Mouse (Mus musculus) urinary bladder, postnatal 25 days (tissue): Measurements from ENCODE around the gene Dbn1.
A peak's percentile ranks its signal among the peaks of the same experiment; 100 is the strongest.

Experiments used
- DNase-seq: peaks from one replicate; pipeline ENCODE4 v3.0.0; 2022; ENCODE audit warnings: low spot score

Dbn1 gene

DNA sequence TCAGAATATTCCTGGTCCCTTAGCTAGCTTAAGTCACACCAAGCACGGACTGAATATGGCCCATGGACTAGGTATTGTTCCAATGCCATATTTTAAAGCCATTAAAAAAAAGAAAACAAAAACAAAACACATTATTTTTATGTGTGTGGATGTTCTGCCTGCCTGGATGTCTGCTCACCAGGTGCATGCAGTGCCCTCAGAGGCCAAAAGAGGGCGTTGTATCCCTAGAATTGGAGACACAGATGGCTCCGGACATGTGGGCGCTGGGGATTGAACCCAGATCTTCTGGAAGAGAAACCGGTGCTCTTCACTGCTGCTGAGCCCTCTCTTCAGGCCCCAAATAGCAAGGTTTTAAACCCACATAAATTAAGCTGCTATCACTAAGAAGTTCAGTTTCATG, 9.9 kb downstream of the Dbn1 start:
- no peak for DNase-seq

DNA sequence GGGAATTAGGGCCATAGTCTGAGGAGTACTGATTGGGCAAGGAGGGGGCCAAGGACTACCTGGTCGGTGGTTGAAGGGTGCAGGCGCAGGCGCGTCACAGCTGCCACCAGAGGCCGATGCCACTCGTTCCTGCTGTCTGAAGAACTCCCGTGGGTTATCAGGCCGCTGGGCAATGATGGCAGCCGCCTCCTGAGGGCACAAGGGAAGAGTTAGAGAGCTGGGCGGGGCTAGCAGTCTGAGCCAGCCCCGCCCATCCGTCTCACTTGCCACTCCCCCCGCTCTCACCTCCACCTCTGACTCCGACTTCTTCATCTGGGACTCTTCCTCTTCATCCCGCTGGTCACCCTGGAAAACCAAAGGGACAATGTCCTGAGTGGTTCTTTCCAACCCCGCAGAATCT, 10.4 kb downstream of the Dbn1 start:
- no peak for DNase-seq

DNA sequence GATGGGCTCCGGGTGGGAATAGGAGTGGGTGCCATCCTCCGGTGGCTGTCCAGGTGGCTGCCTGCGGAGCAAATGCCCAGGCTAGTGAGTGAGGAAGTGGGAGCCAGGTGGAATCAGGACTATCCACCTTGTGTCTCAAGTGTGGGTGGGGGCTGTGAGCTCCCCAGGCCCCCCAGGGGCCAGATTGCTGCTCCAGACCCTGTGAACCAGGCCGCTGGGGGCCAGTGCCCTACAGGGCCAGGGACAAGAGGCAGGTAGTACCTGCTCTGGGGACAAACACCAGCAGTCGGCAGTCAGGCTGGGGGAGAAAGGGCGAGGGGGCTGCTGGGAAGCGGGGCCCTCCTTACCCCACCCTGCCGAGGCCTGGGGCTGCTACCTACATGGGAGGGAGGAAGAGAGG, 11.7 kb downstream of the Dbn1 start:
- no peak for DNase-seq

DNA sequence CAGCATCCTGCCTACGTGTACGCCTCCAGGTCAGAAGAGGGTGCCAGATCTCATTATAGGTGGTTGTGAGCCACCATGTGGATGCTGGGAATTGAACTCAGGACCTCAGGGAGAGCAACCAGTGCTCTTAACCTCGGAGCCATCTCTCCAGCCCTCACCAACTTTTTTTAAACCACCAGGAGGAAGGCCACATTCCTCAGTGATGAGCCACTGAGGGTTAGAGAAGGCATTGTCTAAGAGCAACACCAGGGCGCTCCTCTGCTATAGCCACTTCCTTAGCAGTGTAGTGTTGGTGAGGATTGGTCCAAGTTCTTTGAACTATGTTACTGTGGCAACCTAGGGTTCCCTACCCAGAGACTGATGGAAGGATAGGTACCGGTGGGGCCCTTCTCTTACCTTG, 12.2 kb downstream of the Dbn1 start:
- no peak for DNase-seq

DNA sequence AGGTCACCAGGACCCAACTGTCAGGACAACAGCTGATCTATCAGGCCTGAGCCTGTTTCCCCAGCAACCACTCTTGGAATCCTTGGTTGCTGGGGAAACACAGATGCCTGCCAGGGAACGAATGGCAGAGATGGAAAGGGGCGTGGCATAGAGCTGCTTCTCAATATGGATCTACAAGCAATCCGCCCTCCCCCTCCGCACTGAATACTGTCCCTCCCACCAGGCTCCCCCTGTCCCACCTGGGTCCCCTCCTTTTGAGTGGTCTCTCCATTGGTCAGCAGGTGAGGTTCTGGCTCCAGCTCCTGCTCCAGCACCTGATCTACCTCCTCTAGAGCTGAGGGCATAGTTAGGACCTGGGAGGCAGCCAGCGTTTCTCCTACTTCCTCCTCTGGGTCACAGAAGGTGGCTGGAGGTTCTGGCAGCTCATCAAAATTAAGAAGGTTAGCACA, 13.3 kb downstream of the Dbn1 start:
- DNase-seq: no peak

DNA sequence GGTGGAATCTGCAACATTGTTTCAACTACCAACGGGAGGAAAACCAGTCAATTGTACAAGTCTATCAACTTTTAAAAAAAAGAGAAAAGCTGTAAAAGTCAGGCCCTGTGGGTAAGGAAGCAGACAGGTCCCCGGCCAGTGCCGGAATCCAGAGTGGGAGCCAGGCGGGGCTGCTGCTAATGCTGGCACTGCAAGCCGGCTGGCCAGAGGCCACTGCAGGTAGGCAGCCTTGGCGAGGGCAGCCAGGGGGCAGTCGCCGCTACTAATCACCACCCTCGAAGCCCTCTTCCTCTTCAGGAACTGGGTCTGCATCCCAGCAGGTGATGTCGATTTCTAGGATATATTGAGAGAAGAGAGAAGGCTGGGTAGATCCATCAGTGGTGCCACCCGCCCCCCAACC, 13.9 kb downstream of the Dbn1 start:
- DNase-seq: no peak

DNA sequence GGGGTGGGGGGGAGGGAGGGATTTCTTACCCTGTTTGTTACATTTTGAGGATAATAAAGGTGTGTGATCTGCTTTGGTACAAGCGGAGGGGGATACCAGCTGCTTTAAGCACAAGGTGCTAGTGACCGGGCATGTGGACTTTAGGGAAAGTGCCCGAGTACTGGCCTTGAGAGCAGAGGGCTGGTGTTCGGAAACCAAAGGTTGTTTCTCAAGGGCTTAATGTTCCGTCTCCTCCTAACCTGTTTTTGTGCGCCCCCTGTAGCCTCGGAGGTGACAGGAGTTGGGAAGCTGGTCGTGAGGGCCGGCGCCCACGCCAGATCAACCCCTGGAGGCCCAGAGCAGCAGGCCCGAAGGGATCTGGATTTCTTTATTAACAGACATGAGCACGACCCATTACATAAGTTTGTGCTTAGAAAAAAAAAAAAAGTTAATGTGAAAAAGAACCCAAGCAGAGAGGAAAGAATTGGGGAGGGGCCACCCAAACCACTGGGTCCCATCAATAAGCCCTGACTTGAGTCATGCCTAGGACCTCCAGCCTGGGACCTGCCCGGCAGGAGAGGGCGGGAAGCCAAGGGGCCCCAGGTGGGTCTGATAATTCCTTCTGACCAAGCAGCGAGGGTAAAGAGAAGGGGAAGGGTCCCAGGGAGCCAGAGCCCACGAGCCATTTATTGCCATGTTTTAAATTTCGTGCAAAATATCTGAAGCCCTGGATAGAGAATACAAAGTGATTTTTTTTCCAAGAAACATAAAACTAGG, 14.7 kb downstream of the Dbn1 start:
- DNase-seq: no peak

DNA sequence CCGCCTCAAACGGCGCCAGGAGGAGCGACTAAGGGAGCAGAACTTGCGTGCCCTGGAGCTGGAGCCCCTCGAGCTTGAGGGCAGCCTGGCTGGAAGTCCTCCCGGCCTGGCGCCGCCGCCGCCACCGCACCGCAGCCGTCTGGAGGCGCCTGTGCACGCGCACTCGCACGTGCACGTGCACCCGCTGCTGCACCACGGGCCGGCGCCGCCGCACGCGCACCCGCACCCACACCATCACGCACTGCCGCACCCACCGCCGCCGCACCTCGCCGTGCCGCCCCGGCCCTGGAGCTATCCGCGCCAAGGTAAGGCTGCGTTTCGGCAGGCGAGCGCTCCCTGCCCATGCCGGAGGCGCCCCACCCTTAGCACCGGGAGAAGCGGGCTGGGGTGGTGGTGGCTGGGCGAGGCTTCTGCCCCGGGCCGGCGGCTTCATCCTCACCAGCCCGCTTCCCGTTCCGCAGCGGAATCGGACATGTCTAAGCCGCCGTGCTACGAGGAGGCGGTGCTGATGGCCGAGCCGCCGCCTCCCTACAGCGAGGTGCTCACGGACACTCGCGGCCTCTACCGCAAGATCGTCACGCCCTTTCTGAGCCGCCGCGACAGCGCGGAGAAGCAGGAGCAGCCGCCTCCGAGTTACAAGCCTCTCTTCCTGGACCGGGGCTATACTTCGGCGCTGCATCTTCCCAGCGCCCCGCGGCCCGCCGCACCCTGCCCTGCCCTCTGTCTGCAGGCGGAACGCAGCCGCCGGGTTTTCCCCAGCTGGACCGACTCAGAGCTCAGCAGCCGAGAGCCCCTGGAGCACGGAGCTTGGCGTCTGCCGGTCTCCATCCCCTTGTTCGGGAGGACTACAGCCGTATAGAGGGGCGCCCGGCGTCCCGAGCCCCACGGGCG, 15.5 kb downstream of the Dbn1 start:
- peak; percentile 42 for DNase-seq

DNA sequence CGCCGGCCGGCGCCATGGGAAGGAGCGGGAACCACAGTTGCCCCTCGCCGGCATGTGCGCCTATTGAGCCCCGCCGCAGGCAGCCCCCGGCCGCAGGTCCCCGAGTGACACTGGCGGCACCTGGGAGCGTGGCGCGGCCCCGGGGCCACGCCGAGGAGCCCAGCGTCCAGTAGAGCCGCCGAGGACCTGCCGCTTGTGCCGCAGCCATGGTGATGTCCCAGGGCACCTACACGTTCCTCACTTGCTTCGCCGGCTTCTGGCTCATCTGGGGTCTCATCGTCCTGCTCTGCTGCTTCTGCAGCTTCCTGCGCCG, 16.1 kb downstream of the Dbn1 start:
- DNase-seq: no peak

DNA sequence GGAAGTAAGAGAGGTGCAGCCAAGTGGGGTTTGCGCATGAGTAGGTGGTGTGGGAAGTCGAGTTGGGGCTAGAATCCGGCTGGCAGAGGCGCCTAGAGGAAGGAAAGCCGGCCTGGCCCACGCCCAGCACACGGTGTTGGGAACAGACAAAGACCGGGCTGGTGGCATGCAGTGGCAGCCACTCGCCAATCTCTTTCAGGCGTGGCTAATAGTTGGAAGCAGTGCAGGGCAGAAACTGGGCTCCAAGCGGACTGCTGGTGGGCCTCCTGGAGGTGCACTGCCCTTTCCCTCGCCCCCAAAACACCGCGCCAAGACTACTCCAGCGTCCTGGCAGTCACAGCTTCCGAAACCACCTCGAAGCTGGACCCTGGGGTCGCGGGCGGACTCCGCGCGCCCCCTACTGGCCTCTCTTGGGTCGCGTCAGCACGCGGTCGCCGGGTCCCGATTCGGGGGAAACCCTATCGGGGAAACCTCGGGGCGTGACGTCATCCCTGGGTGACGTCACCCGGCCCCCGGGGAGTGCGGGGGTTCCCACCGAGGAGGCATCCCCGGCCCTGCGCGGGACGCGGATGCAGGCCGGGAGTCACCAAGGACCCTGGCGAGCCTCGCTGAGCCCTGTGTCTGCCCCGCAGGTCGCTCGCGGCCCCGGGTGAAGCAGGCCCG, 16.6 kb downstream of the Dbn1 start:
- peak; percentile 78 for DNase-seq

DNA sequence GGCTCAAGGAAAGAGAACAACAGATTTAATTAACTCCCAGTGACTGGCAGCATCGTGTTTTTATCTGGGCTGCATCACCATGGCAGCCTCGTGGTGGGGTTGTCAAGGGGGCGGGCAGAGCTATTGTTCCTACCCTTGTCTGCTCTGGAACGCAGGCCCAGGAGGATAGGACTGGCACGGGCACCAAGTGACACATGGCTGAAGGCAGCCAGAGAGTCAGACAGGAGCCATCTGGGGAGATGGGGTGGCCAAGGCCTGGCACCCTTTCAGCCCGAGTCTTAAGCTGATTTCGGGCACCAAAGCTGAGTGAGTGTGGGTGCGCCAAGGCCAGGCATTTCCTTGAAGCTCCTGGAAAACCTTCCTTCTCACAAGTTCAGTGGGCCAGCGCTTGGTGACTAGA, 17.5 kb downstream of the Dbn1 start:
- DNase-seq: no peak

DNA sequence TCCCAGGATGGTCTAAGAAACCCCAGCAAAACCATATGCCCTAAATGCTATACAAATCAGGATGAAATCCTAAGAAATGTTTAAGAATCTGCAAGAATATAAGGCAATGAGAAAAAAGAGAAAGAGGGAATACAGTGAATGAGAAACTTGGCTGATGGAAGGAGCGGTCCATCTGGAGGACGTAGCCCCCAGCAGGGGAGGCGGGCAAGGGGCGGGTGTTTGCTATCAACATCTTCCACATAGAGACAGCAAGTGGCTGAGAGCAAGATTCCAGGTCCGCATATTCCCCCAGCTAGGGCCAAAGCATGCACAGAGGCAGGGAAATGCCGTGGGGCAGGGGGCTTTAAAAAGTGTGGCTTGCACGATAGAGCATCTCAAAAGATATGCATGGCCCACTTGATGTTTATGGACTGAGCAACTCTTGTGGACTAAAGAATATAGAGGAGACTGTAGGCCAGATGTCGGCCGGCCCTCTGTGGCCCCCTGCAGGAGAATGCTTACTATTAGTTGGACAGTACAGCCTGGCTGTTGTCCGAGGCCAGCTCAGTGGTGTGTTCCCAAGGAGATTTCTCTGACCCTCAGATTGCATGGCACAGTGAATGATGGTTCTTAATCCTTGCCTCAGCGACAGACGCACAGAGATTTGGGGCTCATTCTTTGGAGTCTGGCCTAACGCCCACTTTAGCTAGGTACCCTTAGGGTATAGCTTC, 18.9 kb downstream of the Dbn1 start:
- no peak for DNase-seq

DNA sequence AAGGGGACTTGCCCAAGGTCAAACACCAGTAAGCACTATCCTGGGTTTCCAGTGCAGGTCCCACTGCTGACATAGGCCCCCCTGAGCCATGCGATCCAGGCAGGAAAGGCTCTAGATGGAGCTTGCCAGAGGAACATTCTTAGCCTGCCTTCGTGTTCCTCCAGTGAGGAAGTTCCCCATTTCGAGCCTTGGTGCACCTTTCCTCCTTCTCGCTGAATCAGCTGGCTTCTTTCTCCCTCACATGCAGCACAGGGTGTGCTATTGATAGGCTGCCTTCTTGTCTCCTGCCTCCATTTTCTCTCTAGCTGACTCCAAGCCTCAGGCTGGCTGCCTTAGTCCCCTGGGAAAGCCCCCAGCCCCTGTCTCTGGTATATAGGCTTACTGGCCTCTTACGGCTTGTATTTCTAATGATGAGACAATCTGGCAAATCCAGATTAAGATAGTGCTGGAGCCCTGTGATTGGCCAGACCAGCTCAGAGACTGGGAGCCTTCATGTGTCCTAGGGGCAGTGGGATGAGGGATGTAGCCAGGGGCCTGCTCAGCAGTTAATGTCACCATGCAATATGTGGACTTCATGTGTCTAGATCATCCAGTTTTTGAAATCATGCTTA, 22.0 kb downstream of the Dbn1 start:
- no peak for DNase-seq

DNA sequence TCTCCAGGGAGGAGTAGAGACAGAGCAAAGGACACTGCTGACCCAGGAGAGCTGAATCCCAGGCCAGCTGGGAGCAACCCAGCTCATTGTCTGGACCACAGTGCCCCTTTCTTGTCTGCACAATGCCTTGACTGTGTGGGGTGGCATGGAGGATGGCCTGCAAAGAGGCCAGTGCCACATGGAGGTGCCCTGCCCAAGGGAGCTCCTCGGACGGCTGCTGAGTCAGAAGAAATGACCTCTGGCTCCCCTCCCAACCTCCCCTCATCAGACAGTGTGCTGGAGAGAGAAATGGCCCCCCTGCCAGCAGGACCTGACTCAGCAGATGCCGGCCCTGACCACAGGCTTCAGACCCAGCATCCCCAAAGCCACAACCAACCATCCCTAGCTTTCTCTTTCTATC, 22.7 kb downstream of the Dbn1 start:
- DNase-seq: no peak

DNA sequence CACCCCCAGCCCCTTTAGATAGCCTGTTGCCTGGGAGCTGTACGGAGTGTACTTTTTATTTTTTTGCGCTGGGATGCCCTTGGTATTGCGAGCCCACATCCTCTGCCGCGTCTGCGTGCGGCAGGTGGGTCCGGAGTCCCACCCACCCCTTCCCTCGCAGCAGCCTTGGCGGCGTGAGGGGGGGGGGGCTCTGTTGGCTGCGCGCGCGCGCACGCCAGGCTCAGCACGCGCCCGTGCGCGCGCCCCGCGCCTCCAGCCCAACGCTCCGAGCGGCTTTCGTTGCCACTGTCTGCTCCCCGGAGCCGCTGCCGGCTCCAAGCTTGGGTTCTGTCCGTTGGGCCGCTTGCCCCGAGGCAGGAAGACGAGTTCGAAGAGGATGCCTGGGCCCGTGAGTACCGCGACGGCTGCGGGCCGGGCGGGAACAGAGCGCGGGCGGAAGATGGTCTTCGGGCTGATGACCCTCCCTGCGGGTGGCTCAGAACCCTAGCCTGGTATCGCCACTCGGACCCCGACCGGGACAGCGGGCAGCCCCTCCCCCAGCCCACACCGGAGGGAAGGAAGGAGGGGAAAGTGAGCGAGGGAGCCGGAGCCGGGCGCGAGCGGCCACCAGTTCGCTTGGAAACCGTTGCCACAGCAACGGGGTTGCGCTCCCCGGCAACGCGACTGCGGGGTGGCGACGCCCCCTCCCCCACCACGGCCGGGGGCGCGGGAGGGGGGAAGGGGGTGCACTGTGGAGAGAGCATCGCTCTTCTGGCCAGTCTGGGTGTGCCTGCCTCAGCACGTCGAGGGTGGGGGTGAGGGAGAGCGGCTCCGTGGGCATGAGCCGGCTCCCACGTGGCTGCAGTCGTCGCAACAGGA, 23.7 kb downstream of the Dbn1 start, which contains the start of gene Prr7:
TSS of gene Prr7 (plus strand) at position 241 of the 858 bp plus-strand sequence.
- peak; percentile 34 for DNase-seq

DNA sequence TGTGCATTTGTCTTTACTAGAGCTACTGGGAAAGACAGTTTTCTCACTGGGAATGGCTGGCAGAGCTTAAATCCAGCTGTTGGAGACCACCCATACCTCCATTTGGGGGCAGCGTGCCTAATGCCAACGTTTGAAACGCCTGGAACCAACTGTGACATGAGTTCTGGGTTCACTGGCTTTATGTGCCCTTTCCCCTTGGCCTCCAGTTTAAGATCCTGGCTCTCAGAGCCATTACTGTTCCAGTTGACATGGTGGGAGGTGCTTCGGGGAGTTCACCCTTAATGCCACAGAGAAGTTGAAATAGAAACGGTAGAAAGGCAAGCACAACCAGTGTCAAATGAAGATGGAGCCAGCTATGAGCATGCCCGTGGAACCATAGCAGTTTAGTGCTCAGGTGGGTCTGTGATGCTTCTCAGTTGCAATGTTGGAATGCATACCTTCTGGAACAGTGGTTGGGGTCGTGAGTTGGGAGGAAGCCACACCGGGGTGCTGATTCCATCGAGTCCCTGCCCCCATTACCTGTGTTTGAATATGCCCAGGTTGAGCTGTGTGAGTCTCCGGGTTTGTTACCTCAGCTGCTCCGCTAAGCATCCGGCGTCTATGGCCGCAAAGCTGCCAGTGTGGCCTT, 24.4 kb downstream of the Dbn1 start:
- DNase-seq: no peak

DNA sequence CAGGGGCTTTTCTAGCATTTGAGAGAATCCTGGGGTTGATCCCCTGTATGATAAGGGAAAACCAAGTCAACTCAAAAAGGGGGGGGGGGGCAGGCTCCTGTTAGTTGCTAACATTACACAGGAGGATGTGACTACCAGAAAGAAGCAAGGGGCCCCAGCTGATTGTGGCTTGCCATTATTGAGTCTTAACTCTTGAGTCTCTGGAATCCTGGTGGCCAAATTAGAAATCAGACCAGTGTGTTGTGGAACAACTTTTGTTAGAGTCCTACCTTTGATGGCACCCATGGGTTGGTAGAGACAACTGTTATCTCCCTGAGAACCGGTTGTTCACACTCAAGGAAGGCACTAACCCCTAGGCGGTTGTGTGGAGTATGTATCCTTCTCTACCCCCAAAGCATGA, 24.9 kb downstream of the Dbn1 start:
- DNase-seq: no peak

DNA sequence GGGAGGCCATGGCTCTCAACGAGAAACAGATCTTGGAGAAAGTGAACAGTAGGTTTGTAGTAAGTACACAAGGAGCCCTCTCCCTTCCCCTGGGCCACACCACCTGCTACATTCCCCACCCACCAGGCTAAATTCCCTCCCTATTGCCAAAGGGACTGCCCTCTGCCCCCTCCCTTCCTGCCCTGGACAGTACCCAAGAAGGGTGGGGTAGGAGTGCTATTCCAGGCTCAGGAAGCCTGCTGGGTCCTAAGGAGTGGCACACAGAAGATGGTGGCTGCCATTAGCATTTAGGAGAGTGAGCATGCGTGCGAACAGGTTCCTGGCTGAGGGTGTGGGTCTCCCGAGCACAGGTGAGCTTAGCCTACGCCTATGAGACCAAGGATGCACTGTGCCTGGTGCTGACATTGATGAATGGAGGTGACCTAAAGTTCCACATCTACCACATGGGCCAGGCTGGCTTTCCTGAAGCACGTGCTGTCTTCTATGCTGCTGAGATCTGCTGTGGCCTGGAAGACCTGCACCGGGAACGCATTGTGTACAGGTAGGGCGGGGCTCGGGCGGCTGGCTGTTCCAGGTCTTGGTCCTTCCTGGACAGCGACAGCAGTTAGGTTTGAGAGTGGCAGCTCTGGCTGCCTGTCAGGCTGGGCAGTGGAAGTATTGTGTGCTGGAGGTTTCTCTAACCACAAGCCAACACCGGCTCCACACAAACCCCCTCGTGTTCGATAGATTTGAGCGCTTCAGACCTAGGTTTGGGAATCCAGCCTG, 35.9 kb downstream of the Dbn1 start:
- no peak for DNase-seq

DNA sequence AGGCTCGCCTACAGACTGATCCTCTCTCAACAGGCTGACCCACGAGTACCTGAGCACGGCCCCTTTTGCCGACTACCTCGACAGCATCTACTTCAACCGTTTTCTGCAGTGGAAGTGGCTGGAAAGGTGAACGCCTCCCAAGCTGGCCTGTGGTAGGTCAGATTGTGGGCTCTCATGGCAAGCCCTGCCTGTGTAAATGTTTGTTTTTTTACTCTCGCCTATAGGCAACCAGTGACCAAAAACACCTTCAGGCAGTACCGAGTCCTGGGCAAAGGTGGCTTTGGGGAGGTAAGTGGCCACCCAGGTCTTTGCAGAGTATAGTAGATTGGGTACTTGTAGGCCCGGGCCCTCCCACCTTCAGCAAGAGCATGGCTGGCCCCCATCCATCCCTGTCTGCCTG, 36.6 kb downstream of the Dbn1 start:
- no peak for DNase-seq

DNA sequence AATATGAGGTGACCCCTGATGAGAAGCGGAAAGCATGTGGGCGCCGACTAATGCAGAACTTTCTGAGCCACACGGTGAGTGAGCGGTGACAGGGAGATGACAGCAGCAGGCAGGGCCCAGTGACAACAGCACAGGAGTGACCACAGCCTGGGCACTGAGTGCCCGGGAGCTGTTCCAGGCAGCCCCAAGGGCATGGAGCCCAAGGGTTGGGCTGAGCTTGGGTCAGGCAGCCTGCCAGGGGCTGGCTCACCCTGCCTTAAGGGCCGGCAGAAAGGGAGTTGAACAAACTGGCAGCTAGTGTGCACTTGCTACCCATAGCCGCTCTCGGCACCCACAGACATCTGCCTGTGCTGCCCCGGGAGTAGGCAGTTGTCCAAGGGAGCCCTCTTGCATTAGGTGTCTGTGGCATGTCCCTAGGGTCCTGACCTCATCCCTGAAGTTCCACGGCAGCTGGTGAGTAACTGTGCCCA, 37.4 kb downstream of the Dbn1 start:
- DNase-seq: no peak
